Mouse (Mus musculus) stomach, postnatal 0 days (tissue): ENCODE data around the gene Ddx49. TPM values are rescaled to one million over a fixed set of nuclear protein-coding genes. Genes with fewer than 3 reads are reported as not detected.
A peak's percentile ranks its signal among the peaks of the same experiment; 100 is the strongest.

Experiments used
- ATAC-seq: fragments of 200-750 bp; cut with Nextera tagmentation; 2 replicates; pipeline ENCODE4 v1.8.0; 2017; ENCODE audit not compliant: low FRiP score, low TSS enrichment
- DNase-seq: peaks from one replicate; pipeline ENCODE4 v3.0.0-alpha.2; 2016; ENCODE audit warnings: low spot score
- H3K27ac ChIP-seq: fragments of 300-500 bp; sonication (generic); replicated peaks from 2 replicates; pipeline ENCODE4 v1.5.1; 2014; ENCODE audit warnings: mild to moderate bottlenecking, control low read depth
- H3K27me3 ChIP-seq: fragments of 300-500 bp; sonication (generic); 2 replicates; pipeline ENCODE4 v1.6.1; 2014; ENCODE audit warnings: low read length; ENCODE audit not compliant: control insufficient read depth, insufficient read depth
- H3K36me3 ChIP-seq: fragments of 300-500 bp; sonication (generic); 2 replicates; pipeline ENCODE4 v1.6.1; 2014; ENCODE audit warnings: low read length, mixed read lengths; ENCODE audit not compliant: control insufficient read depth, insufficient read depth
- H3K4me1 ChIP-seq: fragments of 300-500 bp; sonication (generic); replicated peaks from 2 replicates; pipeline ENCODE4 v1.6.1; 2014; ENCODE audit warnings: antibody characterized with exemption; ENCODE audit not compliant: control insufficient read depth, insufficient read depth
- H3K4me2 ChIP-seq: fragments of 300-500 bp; sonication (generic); replicated peaks from 2 replicates; pipeline ENCODE4 v1.6.1; 2014; ENCODE audit warnings: low read depth, mild to moderate bottlenecking, control low read depth, moderate library complexity
- H3K4me3 ChIP-seq: fragments of 300-500 bp; sonication (generic); 2 replicates; pipeline ENCODE4 v1.5.1; 2014; ENCODE audit warnings: low read depth, low read length, control low read depth
- H3K9ac ChIP-seq: fragments of 300-500 bp; sonication (generic); 2 replicates; pipeline ENCODE4 v1.6.1; 2014; ENCODE audit warnings: mild to moderate bottlenecking, low read length, control low read depth, mixed read lengths
- H3K9me3 ChIP-seq: fragments of 300-500 bp; sonication (generic); 2 replicates; pipeline ENCODE4 v1.6.1; 2016; ENCODE audit warnings: low read length; ENCODE audit not compliant: control insufficient read depth
- CTCF ChIP-seq: IDR thresholded peaks from 2 replicates; pipeline ENCODE4 v1.5.1; 2016; ENCODE audit warnings: antibody characterized with exemption, low read depth, mild to moderate bottlenecking, moderate library complexity
- EP300 ChIP-seq: optimal IDR thresholded peaks from 2 replicates; pipeline ENCODE3; 2016; ENCODE audit warnings: antibody characterized with exemption
- WGBS: fragments of 180-500 bp; shearing (Covaris S2); extraction: QIAGEN DNeasy Blood & Tissue Kit; methylation state at CpG from one replicate; pipeline ENCODE4 v1.1.7; 2014; 5-methylcytosine and 5-hydroxymethylcytosine counted together
- polyA plus RNA-seq: library from polyadenylated mRNA; unstranded; fragments of >200 nt; fragmentation: Nextera tagmentation; extraction: Ambion mirVana; gene quantifications from 2 replicates; pipeline ENCODE4 v1.2.1, GENCODE M21; 2015

Ddx49 gene
- polyA plus RNA-seq, 1 experiment from 2014 or later = 36.0 TPM

DNA sequence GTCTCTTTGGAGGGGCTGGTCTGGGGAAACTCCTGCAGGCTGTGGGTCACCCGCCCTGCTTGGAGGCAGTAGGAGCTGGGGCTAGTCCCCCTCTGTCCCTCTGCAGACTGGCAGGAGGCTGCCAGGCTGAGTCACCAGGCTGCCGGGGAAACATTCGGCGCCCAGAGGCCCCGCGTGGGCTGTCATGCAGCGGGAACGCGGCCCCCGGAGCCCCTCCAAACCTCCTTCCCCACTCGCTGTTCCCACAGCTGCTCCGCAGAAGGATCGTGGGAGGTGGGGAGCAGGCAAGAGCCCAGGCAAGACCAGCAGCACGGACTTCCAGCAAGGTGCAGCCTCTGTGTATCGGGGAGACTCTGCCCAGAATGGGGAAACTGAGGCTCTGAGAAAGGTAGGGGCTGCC is 24.1 kb downstream of the Ddx49 start:
- WGBS = 52% methylated on average over 15 of the region's 15 CpGs
- Histone ChIP-seq H3K4me1 (no peaks in the 10 kb centered on the region), H3K4me3 (no peak overlapping the region), H3K27me3 (no peaks in the 10 kb centered on the region), H3K9ac (peak overlapping the region; percentile 31; the same call in 1 of the 2 replicates), H3K36me3 (no peaks in the 10 kb centered on the region), H3K4me2 (no peak overlapping the region), H3K27ac (no peak overlapping the region), H3K9me3 (no peaks in the 10 kb centered on the region)
- no peak for DNase-seq
- no peak for TF ChIP-seq EP300
- TF ChIP-seq CTCF = no peak
- ATAC-seq = no peak

GRCm38 (mm10) chr8:70276476-70276875 is 25.8 kb downstream of the Ddx49 start:
- DNase-seq = no peak
- ATAC-seq = no peak; the same call in 1 of the 2 replicates
- H3K4me1 ChIP-seq = no peaks in the 10 kb centered on the region
- H3K27ac ChIP-seq = no peak overlapping the region
- no peaks in the 10 kb centered on the region for H3K9me3 ChIP-seq
- 83% methylated on average over 3 of the region's 3 CpGs for WGBS
- no peak overlapping the region for H3K4me2 ChIP-seq
- no peak overlapping the region for H3K9ac ChIP-seq
- TF ChIP-seq CTCF (no peak), EP300 (no peak)
- H3K36me3 ChIP-seq = no peaks in the 10 kb centered on the region
- H3K27me3 ChIP-seq = no peaks in the 10 kb centered on the region
- no peak overlapping the region for H3K4me3 ChIP-seq

- H3K27ac ChIP-seq = no peak overlapping the region
- no peaks in the 10 kb centered on the region for H3K4me1 ChIP-seq
- no peak for DNase-seq
- H3K9ac ChIP-seq = no peak overlapping the region
- no peaks in the 10 kb centered on the region for H3K27me3 ChIP-seq
- no peak overlapping the region for H3K4me3 ChIP-seq
- TF ChIP-seq CTCF (no peak), EP300 (no peak)
- no peak overlapping the region for H3K4me2 ChIP-seq
- ATAC-seq = no peak
- no peaks in the 10 kb centered on the region for H3K9me3 ChIP-seq
- no peaks in the 10 kb centered on the region for H3K36me3 ChIP-seq
Observed at GRCm38 (mm10) chr8:70274350-70274749, 27.9 kb downstream of the Ddx49 start.

DNA sequence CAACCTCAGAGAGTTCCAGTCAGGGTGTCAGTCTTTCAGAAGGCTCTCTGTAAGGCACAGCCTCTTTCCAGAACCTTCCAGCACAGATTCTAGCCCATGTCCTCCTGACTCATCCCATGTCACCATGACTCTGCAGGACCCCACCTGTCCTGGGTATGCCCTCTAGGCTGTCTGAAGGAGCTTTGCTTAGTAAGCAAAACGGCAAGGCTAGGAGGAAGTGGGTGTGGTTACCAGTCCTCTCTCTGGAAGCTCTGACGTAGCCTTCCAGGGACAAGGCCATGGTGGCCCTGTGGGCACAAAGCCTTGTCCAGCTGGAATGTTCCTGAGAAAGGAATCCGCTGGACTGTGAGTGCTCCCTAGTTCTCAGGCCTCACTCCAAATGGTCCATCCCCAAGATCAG is 29.3 kb downstream of the Ddx49 start:
- ATAC-seq = peak; percentile 78
- 36% methylated on average over 3 of the region's 3 CpGs for WGBS
- DNase-seq = peak; percentile 35
- no peak overlapping the region for H3K4me2 ChIP-seq
- no peak for TF ChIP-seq CTCF
- no peak for TF ChIP-seq EP300
- no peaks in the 10 kb centered on the region for H3K9me3 ChIP-seq
- no peaks in the 10 kb centered on the region for H3K36me3 ChIP-seq
- no peak overlapping the region for H3K4me3 ChIP-seq
- no peaks in the 10 kb centered on the region for H3K4me1 ChIP-seq
- H3K9ac ChIP-seq = no peak overlapping the region
- no peak overlapping the region for H3K27ac ChIP-seq
- H3K27me3 ChIP-seq = no peaks in the 10 kb centered on the region

DNA sequence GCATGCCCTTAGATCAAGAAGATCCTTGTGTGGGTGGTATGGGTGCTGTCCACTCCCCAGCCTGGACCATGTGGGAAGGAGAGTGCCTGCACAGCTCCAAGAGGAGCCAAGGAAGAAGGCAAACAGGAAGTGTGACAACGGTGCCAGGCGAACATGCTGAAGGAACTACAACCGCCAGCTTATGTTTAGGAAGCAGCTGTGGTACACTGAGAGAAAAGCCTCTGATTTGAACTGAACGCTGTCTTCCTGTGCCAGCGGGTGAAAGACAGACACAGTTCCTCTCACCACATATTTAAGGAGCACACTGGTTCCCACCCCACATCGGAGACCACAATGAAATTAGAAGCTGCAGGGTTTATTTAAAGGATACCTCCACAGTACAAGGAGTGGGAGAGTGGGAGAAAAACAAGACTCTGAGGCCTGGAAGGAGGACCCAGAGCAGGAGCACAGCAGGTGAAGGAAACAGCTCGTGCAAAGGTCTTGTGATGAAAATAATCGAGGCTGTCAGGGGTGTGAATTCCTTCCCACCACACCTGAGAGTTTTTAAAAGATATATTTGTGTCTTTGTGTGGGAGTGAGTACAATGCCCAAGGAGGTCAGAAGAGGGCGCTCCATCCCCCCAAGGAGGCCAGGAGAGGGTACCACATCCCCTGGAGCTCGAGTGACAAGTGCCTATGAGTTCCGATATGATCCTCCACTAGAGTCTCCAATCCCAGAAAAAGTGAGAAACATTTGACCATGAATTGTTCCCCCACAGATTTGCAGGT is 33.3 kb downstream of the Ddx49 start:
- H3K4me2 ChIP-seq = no peak overlapping the region
- ATAC-seq (no peak), DNase-seq (no peak)
- H3K9ac ChIP-seq = no peak overlapping the region
- H3K27ac ChIP-seq = no peak overlapping the region
- H3K4me1 ChIP-seq = no peaks in the 10 kb centered on the region
- H3K4me3 ChIP-seq = no peak overlapping the region
- H3K9me3 ChIP-seq = no peaks in the 10 kb centered on the region
- peak; percentile 65 for TF ChIP-seq CTCF
- no peak for TF ChIP-seq EP300
- no peaks in the 10 kb centered on the region for H3K36me3 ChIP-seq
- 47% methylated on average over 11 of the region's 11 CpGs for WGBS
- no peaks in the 10 kb centered on the region for H3K27me3 ChIP-seq

- no peak overlapping the region for H3K4me3 ChIP-seq
- H3K4me2 ChIP-seq = no peak overlapping the region
- no peaks in the 10 kb centered on the region for H3K4me1 ChIP-seq
- H3K27me3 ChIP-seq = no peaks in the 10 kb centered on the region
- no peak overlapping the region for H3K9ac ChIP-seq
- H3K36me3 ChIP-seq = peaks cover 3% of the 10 kb centered on the region; the same call in 1 of the 2 replicates
- DNase-seq (no peak), ATAC-seq (no peak)
- 66% methylated on average over 5 of the region's 5 CpGs for WGBS
- no peak overlapping the region for H3K27ac ChIP-seq
- TF ChIP-seq EP300 (no peak), CTCF (no peak)
- no peaks in the 10 kb centered on the region for H3K9me3 ChIP-seq
Observed at GRCm38 (mm10) chr8:70268311-70268710, 34.0 kb downstream of the Ddx49 start.
